Mouse (Mus musculus) liver, embryonic 14.5 days (tissue): ENCODE data around the gene Mmp9. TPM values are rescaled to one million over a fixed set of nuclear protein-coding genes. Genes with fewer than 3 reads are reported as not detected.
A peak's percentile ranks its signal among the peaks of the same experiment; 100 is the strongest.

Source experiments
- ATAC-seq: fragments of 200-750 bp; cut with Nextera tagmentation; 2 replicates; pipeline ENCODE4 v1.8.0; 2017; ENCODE audit warnings: moderate number of reproducible peaks, mild to moderate bottlenecking, moderate library complexity; ENCODE audit not compliant: insufficient read depth
- DNase-seq, 3 experiments: peaks; one replicate each; pipeline ENCODE4 v3.0.0-alpha.2; 2012 to 2013; ENCODE audit warnings: low read depth in 3 of 3, low spot score in 3 of 3
- H3K27ac ChIP-seq: fragments of 300-500 bp; sonication (generic); 2 replicates; pipeline ENCODE4 v1.5.1; 2014; ENCODE audit warnings: moderate library complexity, mild to moderate bottlenecking, control low read depth, inconsistent platforms
- H3K27me3 ChIP-seq: fragments of 300-500 bp; sonication (generic); 2 replicates; pipeline ENCODE4 v1.6.1; 2014; ENCODE audit warnings: mild to moderate bottlenecking, low read length, moderate library complexity; ENCODE audit not compliant: control insufficient read depth, insufficient read depth
- H3K36me3 ChIP-seq: fragments of 300-500 bp; sonication (generic); replicated peaks from 2 replicates; pipeline ENCODE4 v1.6.1; 2014; ENCODE audit warnings: low read depth; ENCODE audit not compliant: control insufficient read depth, insufficient read depth
- H3K4me1 ChIP-seq, 2 experiments: fragments of 200-500 bp in 1 of 2; fragments of 300-500 bp in 1 of 2; sonication (generic) in 1 of 2; replicated peaks; 2 replicates each; pipeline ENCODE4 v1.6.1; 2012 to 2014; ENCODE audit warnings: antibody characterized with exemption in 1 of 2, inconsistent platforms in 1 of 2, low read length in 1 of 2; ENCODE audit not compliant: control insufficient read depth in 2 of 2, insufficient read depth in 2 of 2
- H3K4me2 ChIP-seq: fragments of 300-500 bp; sonication (generic); 2 replicates; pipeline ENCODE4 v1.6.1; 2014; ENCODE audit warnings: low read depth, mild to moderate bottlenecking, control low read depth, moderate library complexity
- H3K4me3 ChIP-seq, 2 experiments: fragments of 200-500 bp in 1 of 2; fragments of 300-500 bp in 1 of 2; sonication (generic) in 1 of 2; 2 replicates each; pipeline ENCODE4 v1.5.1; 2012 to 2014; ENCODE audit warnings: low read depth in 2 of 2, low read length in 2 of 2, mild to moderate bottlenecking in 2 of 2, control low read depth in 1 of 2, inconsistent platforms in 1 of 2, moderate library complexity in 1 of 2; ENCODE audit not compliant: insufficient read depth in 1 of 2
- H3K9ac ChIP-seq: fragments of 300-500 bp; sonication (generic); replicated peaks from 2 replicates; pipeline ENCODE4 v1.6.1; 2014; ENCODE audit warnings: mild to moderate bottlenecking, control low read depth, moderate library complexity
- H3K9me3 ChIP-seq: fragments of 300-500 bp; sonication (generic); 2 replicates; pipeline ENCODE4 v1.6.1; 2016; ENCODE audit warnings: low read length, mixed read lengths; ENCODE audit not compliant: control insufficient read depth
- CTCF ChIP-seq: IDR thresholded peaks from 2 replicates; pipeline ENCODE4 v1.5.1; 2016; ENCODE audit warnings: antibody characterized with exemption, low read depth, control low read depth
- EP300 ChIP-seq: IDR thresholded peaks from 2 replicates; pipeline ENCODE4 v1.6.1; 2016; ENCODE audit warnings: antibody characterized with exemption, low read depth
- WGBS: fragments of 180-500 bp; shearing (Covaris S2); extraction: QIAGEN DNeasy Blood & Tissue Kit; methylation state at CpG from one replicate; pipeline ENCODE4 v1.1.7; 2014; ENCODE audit not compliant: insufficient replicate concordance; 5-methylcytosine and 5-hydroxymethylcytosine counted together
- polyA plus RNA-seq, 2 experiments: library from polyadenylated mRNA; depleted of rRNA in 1 of 2; stranded (reverse) in 1 of 2; unstranded in 1 of 2; fragments of >200 nt; fragmentation: Nextera tagmentation in 1 of 2; extraction: Ambion mirVana in 1 of 2; gene quantifications; 2 replicates each; pipeline versions ENCODE4 v1.2.1 to v1.2.3; 2012 to 2014

The Mmp9 gene
- polyA plus RNA-seq, 2 experiments: 0.97 to 1.2 TPM

DNA sequence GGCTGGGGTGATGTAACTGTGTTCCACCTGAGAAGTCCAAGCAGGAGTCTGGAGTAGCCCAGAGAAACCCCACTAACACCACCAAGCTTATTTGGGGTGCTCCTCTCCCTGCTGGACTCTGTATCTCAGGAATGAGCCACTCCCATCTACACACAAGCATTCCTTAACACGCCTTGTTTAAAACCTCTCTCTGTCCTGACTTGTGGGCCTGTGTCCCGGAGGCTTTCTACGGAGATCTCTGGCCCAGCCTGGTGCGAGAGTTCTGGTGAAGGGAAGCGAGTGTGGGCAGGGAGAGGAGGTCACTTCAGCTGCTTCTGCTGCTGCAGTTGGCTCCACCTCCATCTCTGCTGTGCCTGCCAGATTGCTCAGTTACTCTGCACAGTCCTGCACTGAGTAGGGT lies 15.6 kb downstream of the Mmp9 start:
- Histone ChIP-seq H3K4me1 (peaks cover 0 to 3% of the 10 kb centered on the region in 2 experiments; a peak in 2 of 4 replicates), H3K27me3 (peaks cover 3% of the 10 kb centered on the region; the same call in 1 of the 2 replicates), H3K4me3 (no peak overlapping the region), H3K27ac (no peak overlapping the region), H3K4me2 (no peak overlapping the region), H3K36me3 (no peaks in the 10 kb centered on the region), H3K9me3 (no peaks in the 10 kb centered on the region), H3K9ac (no peak overlapping the region)
- 54% methylated on average over 5 of the region's 5 CpGs for WGBS
- no peak for TF ChIP-seq CTCF
- no peak for TF ChIP-seq EP300
- DNase-seq (no peak), ATAC-seq (no peak)

DNA sequence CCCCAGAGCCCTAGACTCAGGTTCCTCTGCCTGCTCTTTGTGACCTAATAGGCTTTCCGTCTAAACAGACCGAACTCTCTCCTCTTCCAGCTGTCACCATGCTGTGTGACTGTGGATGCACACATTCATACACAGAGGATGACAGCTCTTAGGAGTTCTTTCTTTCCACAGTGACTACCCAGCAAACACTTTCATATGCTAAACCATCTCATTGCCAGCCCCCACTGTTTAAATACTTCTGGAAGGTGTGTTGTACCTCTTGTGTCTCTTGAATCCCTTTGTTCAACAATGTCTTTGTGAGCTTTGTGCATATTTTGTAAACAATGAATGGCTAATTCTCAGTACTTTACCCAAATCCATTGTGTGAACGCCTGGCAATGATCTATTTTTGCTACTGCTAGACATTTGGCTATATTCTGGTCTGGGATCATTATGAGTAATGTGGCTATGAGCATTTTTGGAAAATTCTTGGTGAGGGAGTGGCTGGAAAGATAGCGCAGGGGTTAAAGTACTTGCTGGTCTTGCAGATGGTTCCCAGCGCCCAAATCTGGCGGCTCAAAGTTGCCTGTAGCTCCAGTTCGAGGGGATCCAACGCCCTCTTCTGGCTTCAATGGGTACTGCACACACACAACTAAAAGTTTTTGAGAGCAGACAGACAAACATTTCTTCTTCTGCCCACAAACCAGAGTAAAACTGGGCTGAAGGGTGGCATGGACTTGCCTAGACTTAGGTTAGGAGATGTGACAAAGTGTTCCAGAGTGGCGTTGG lies 17.2 kb downstream of the Mmp9 start:
- Histone ChIP-seq H3K4me1 (peaks cover 0 to 3% of the 10 kb centered on the region in 2 experiments; a peak in 2 of 4 replicates), H3K9me3 (no peaks in the 10 kb centered on the region), H3K27me3 (no peaks in the 10 kb centered on the region; the same call in 1 of the 2 replicates), H3K9ac (no peak overlapping the region), H3K4me3 (no peak overlapping the region), H3K36me3 (no peaks in the 10 kb centered on the region), H3K4me2 (no peak overlapping the region), H3K27ac (no peak overlapping the region)
- peak; percentile 47 for TF ChIP-seq CTCF
- no peak for TF ChIP-seq EP300
- DNase-seq (no peak), ATAC-seq (no peak)
- 62% methylated on average over 9 of the region's 9 CpGs for WGBS

DNA sequence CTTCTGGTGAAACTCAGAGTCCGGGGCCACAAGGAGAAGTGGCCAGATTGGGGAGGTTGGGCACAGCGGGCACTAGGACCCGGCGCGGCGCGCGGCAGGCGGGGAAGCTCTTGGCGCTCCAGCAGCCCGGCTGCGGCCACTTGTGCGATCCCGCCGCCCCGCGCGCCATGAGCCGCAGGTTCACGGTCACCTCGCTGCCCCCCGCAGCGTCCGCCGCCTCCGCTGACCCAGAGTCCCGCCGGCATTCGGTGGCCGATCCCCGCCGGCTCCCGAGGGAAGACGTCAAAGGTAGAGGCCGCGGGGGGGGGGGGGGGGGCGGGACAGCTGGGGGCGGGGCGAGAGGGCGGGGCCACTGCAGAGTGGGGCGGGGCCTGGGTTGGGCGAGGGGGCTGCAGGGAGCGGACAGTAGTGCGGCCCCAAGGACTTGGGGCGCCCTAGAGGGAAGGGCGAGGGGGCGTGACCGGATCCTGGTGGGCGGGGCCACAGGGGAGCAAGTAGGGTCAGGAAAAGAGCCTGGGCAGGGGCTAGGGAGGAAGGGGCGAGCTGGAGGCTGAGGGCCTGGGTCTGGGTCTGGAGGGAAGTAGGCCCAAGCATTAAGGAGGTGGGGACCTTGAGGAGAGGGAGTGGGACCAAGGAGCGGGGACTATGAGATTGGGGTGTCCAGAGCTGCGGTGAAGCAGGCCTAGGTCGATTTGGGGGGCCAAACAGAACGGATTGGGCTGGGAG lies 20.3 kb downstream of the Mmp9 start, which contains the start of gene Slc12a5:
TSS of gene Slc12a5 (plus strand) at position 87 of the 726 bp plus-strand sequence.
- Histone ChIP-seq H3K27me3 (no peaks in the 10 kb centered on the region; the same call in none of the 2 replicates), H3K4me3 (peak within 1 kb of the TSS; percentile 50 to 61), H3K4me2 (peak within 1 kb of the TSS; percentile 54), H3K9me3 (no peaks in the 10 kb centered on the region), H3K4me1 (peaks cover 0 to 3% of the 10 kb centered on the region in 2 experiments; a peak in 2 of 4 replicates), H3K9ac (no peak within 1 kb of the TSS), H3K27ac (no peak within 1 kb of the TSS), H3K36me3 (no peaks in the 10 kb centered on the region)
- TF ChIP-seq EP300: no peak
- no peak for TF ChIP-seq CTCF
- ATAC-seq: peak; percentile 68; the same call in 1 of the 2 replicates
- no peak for DNase-seq
- WGBS: 1% methylated on average over 45 of the region's 54 CpGs

DNA sequence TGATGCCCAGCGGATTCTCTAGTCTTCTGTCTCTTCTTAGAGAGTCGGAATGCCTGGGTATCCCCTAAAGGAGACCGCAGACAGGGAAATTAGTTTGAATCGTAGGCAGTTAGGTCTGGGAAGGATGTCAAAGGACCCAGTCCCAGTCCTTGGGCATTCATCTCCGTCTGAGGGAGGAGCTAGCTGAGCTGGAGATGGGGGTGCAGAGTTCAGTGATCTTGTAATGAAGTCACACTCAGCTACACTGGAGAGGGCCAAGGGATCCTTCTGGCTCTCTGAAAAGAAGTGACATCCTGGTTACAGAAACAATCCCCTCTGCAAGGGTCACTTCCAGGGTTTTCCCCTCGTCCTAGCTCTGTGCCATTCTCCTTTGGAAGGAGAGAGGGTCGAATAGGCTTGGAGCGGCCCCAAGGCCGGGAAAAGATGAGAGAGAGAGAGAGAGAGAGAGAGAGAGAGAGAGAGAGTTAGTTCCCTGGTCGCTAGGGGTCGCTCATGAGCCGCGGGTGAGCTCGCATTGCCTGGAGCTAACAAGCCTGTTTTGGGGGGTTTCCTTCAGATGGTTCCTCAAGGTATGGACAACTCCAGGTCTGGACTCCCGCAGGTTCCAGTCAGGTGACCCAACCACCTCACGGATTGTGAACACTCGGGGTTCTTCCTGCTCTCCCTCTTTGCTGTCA lies 21.1 kb downstream of the Mmp9 start:
- DNase-seq: no peak
- Histone ChIP-seq H3K36me3 (no peaks in the 10 kb centered on the region), H3K4me3 (no peak overlapping the region), H3K9me3 (no peaks in the 10 kb centered on the region), H3K27ac (no peak overlapping the region), H3K4me1 (peaks cover 0 to 3% of the 10 kb centered on the region in 2 experiments; a peak in 2 of 4 replicates), H3K9ac (no peak overlapping the region), H3K27me3 (peaks cover 5% of the 10 kb centered on the region), H3K4me2 (no peak overlapping the region)
- WGBS: 8% methylated on average over 17 of the region's 17 CpGs
- ATAC-seq: no peak
- TF ChIP-seq CTCF (peak; percentile 91), EP300 (no peak)
